Mouse (Mus musculus) lung, embryonic 15.5 days (tissue): ENCODE data around the gene Gfod1. TPM values are rescaled to one million over a fixed set of nuclear protein-coding genes. Genes with fewer than 3 reads are reported as not detected.

Experiments
- ATAC-seq: fragments of 200-750 bp; cut with Nextera tagmentation; 2 replicates; pipeline ENCODE4 v1.8.0; 2017; ENCODE audit warnings: moderate number of reproducible peaks, borderline replicate concordance; ENCODE audit not compliant: low FRiP score, low TSS enrichment; ENCODE audit errors: extremely low read depth
- H3K27ac ChIP-seq: fragments of 300-500 bp; sonication (generic); 2 replicates; pipeline ENCODE4 v1.5.1; 2015; ENCODE audit warnings: moderate library complexity, mild to moderate bottlenecking, inconsistent platforms
- H3K27me3 ChIP-seq: fragments of 300-500 bp; sonication (generic); 2 replicates; pipeline ENCODE4 v1.6.1; 2015; ENCODE audit warnings: inconsistent platforms
- H3K36me3 ChIP-seq: fragments of 300-500 bp; sonication (generic); 2 replicates; pipeline ENCODE4 v1.6.1; 2015; ENCODE audit warnings: inconsistent platforms
- H3K4me1 ChIP-seq: fragments of 300-500 bp; sonication (generic); 2 replicates; pipeline ENCODE4 v1.6.1; 2015; ENCODE audit warnings: inconsistent platforms
- H3K4me2 ChIP-seq: fragments of 300-500 bp; sonication (generic); 2 replicates; pipeline ENCODE4 v1.6.1; 2015; ENCODE audit warnings: inconsistent platforms, mild to moderate bottlenecking, moderate library complexity
- H3K4me3 ChIP-seq: fragments of 300-500 bp; sonication (generic); 2 replicates; pipeline ENCODE4 v1.5.1; 2015; ENCODE audit warnings: mild to moderate bottlenecking, inconsistent platforms
- H3K9ac ChIP-seq: fragments of 300-500 bp; sonication (generic); 2 replicates; pipeline ENCODE4 v1.6.1; 2015; ENCODE audit warnings: inconsistent platforms
- H3K9me3 ChIP-seq: fragments of 300-500 bp; sonication (generic); 2 replicates; pipeline ENCODE4 v1.6.1; 2016; ENCODE audit warnings: inconsistent platforms
- WGBS: fragments of 180-500 bp; shearing (Covaris S2); methylation state at CpG from one replicate; pipeline ENCODE4 v1.1.7; 2015; 5-methylcytosine and 5-hydroxymethylcytosine counted together
- polyA plus RNA-seq: library from polyadenylated mRNA; unstranded; fragments of >200 nt; fragmentation: Nextera tagmentation; extraction: Ambion mirVana; gene quantifications from 2 replicates; pipeline ENCODE4 v1.2.1, GENCODE M21; 2015

Gene Gfod1
- polyA plus RNA-seq, 1 experiment from 2014 or later, result 0.66 TPM

DNA sequence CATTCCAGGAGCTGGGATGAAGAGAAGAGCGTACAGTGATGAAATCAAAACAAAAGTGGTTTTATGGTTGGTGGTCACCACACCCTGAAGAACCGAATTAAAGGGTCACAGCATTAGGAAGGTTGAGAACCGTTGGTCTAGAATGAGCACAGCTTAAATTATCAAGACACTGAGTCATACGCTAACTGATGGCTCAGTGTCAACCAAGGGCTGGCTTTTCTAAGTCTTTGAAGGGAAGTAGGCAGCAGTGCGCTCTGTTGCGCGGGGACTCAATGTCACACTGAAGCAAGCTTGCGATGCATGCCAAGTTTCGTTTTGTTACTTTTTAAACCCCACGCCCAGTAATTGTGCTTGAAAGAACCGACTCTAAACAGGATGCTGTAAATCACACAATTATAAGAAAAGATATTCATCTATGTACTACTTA lies 64.2 kb downstream of the Gfod1 start:
- Histone ChIP-seq H3K4me1 (peaks cover 51% of the 10 kb centered on the region), H3K9ac (0 out of 2 replicates have a peak overlapping the region, but pooled peaks have one; percentile 1), H3K4me2 (no peak overlapping the region), H3K9me3 (no peaks in the 10 kb centered on the region), H3K4me3 (no peak overlapping the region), H3K27me3 (no peaks in the 10 kb centered on the region), H3K27ac (peak overlapping the region; percentile 38), H3K36me3 (no peaks in the 10 kb centered on the region)
- WGBS, result 57% methylated on average over 11 of the region's 11 CpGs
- no peak for ATAC-seq

DNA sequence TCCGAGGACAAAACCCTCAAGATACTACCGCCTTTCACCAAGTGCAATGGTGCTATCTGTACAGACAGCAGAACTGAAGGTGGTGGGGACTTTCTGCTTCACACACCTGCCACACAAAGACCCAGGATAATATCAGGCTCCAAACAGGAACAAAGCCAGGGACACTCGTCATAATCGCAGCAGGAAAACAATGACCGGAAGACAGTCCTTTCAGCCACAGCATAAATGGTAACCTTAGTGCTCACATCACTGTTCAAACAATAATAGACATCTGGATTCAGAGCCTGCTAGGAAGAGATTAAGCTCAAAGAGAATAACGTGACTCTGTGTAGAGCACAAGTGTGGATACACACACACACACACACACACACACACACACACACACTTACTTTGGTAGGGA lies 67.3 kb downstream of the Gfod1 start:
- WGBS, result 37% methylated on average over 6 of the region's 6 CpGs

DNA sequence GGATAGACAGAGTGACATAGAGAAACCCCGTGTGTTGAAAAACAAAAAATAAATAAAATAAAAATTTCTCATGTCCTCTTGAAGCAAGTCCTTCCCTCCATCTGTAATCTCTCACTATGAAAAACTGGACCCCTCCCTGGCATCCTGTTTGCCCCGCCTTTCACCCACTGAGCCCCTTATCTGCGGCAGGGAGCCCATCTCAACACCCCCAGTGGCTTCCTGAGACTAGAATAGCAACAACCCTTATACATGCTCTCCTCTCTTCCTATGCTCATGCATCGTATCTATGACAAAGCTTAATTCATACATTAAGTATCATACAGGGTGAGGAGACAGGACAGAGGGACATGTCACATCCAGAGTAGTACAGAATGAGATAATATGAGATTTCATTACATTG lies 68.0 kb downstream of the Gfod1 start:
- Histone ChIP-seq H3K27ac (peak overlapping the region; percentile 55), H3K9me3 (no peaks in the 10 kb centered on the region), H3K4me2 (no peak overlapping the region), H3K4me3 (no peak overlapping the region), H3K4me1 (peaks cover 59% of the 10 kb centered on the region), H3K9ac (no peak overlapping the region), H3K27me3 (no peaks in the 10 kb centered on the region), H3K36me3 (no peaks in the 10 kb centered on the region)
- 37% methylated on average over 4 of the region's 4 CpGs for WGBS
- no peak for ATAC-seq

More for the DNA sequence above, 67.3 kb downstream of the Gfod1 start:
- peaks cover 59% of the 10 kb centered on the region for H3K4me1 ChIP-seq
- no peak overlapping the region for H3K4me3 ChIP-seq
- no peaks in the 10 kb centered on the region for H3K27me3 ChIP-seq
- no peak overlapping the region for H3K4me2 ChIP-seq
- H3K9me3 ChIP-seq, result no peaks in the 10 kb centered on the region
- H3K27ac ChIP-seq, result peak overlapping the region; percentile 68
- no peak overlapping the region for H3K9ac ChIP-seq
- no peak for ATAC-seq
- H3K36me3 ChIP-seq, result no peaks in the 10 kb centered on the region

DNA sequence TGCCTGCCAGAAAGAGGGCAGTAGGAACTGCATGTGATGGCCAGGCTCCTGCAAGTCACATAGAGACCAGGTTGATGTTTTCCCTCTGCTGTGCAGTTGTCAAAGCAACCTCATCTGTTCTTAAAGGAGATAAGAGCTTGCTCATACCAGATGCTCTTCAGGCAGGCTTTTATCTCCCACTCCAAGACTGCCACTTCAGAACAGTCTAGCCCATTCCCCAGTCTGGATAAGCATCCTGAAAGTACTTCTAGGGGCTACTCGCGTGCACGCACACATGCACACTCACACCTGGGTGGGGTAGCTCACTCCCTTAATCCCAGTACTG lies 68.4 kb downstream of the Gfod1 start:
- Histone ChIP-seq H3K9me3 (no peaks in the 10 kb centered on the region), H3K36me3 (no peaks in the 10 kb centered on the region), H3K9ac (no peak overlapping the region), H3K4me3 (no peak overlapping the region), H3K4me2 (no peak overlapping the region), H3K4me1 (peaks cover 59% of the 10 kb centered on the region), H3K27me3 (no peaks in the 10 kb centered on the region), H3K27ac (peak overlapping the region; percentile 55)
- 37% methylated on average over 3 of the region's 3 CpGs for WGBS
- no peak for ATAC-seq

DNA sequence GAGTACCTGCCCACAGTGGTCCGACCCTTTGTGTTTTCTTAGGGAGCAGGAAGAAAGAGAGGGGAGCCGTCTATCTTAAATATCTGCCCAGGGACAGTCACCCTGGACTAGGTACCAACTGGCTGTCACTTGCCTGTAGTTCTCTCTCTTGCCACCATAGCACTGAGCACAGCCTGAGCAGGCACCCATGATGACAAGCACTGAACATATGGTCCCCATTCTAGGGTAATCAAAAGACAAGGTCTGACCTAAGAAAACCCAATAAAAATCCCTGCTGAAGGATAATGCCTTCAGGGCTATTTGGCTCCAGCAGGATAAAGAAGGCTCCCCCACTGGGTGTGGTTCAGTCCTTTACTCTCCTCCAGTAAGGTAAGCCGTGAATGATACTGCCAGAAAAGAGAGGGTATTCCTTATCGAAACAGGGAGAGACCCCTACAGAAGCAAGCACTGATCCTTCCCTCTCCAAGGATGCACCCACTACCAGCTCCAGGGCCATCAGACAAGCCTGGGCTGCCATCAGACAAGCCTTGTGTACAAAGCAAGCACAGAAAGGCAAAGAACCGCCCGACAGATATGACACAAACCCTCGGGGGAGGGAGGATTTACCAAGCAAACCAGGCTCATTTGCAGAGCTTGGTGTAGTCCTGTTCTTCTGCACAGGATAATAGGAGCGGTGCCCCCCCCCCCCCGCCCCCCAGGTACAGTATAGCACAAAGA lies 68.9 kb downstream of the Gfod1 start:
- Histone ChIP-seq H3K27me3 (no peaks in the 10 kb centered on the region), H3K4me3 (no peak overlapping the region), H3K9me3 (no peaks in the 10 kb centered on the region), H3K9ac (no peak overlapping the region), H3K36me3 (no peaks in the 10 kb centered on the region), H3K4me1 (peaks cover 60% of the 10 kb centered on the region), H3K27ac (peak overlapping the region; percentile 55; the same call in 1 of the 2 replicates), H3K4me2 (no peak overlapping the region)
- ATAC-seq, result no peak
- WGBS, result 38% methylated on average over 9 of the region's 9 CpGs

DNA sequence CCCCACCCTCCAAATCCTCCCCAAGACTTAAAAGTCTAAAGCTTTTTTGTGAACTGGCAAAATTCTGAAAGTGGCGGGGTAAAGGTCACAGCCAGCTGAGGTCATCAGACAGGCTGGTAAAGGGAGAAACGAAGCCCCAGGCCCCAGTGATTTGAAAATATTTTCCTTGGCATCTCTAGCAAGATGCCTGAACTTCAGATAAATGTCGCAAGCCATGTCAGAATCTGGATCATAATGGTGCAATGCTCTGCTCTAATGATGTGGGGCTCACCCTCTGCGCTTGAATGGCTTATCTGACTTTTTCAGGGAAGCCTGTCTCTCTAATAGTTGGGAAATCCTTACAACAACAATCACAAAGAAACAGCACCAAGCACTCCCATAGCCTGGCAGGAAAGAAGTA lies 70.6 kb downstream of the Gfod1 start:
- Histone ChIP-seq H3K36me3 (no peaks in the 10 kb centered on the region), H3K9me3 (no peaks in the 10 kb centered on the region), H3K27me3 (no peaks in the 10 kb centered on the region), H3K4me1 (peaks cover 66% of the 10 kb centered on the region), H3K4me2 (no peak overlapping the region), H3K27ac (peak overlapping the region; percentile 93), H3K9ac (no peak overlapping the region), H3K4me3 (no peak overlapping the region)
- WGBS, result 74% methylated on average over 4 of the region's 4 CpGs
- no peak for ATAC-seq

GRCm38 (mm10) chr13:43231965-43232860 lies 71.8 kb downstream of the Gfod1 start:
- 10% methylated on average over 13 of the region's 13 CpGs for WGBS
- ATAC-seq, result peak; percentile 78
- Histone ChIP-seq H3K27ac (peak overlapping the region; percentile 93), H3K4me1 (peaks cover 73% of the 10 kb centered on the region), H3K9ac (no peak overlapping the region; the same call in 1 of the 2 replicates), H3K4me2 (no peak overlapping the region), H3K9me3 (no peaks in the 10 kb centered on the region), H3K4me3 (no peak overlapping the region), H3K36me3 (no peaks in the 10 kb centered on the region), H3K27me3 (no peaks in the 10 kb centered on the region)

DNA sequence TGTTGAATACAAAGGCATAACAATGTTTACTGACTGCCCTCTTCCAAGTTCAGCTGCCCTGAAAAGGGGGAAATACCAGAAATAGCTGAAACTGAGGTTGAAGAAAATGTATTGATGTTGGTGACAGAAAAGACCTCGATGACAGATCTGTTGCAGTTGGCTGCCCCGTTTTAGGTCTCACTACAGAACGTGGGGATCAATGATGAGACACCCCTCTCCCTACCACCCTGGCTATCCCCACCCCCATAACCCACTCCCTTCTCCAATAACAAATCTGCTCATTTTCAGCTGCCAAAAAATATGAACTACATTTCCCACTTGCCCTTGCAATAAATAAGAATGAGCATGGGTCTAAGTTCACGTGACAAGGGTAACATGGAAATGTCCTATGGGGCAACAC lies 73.1 kb downstream of the Gfod1 start:
- Histone ChIP-seq H3K36me3 (no peaks in the 10 kb centered on the region), H3K9me3 (no peaks in the 10 kb centered on the region), H3K27ac (peak overlapping the region; percentile 93), H3K4me2 (no peak overlapping the region), H3K4me3 (no peak overlapping the region), H3K27me3 (no peaks in the 10 kb centered on the region), H3K4me1 (peaks cover 69% of the 10 kb centered on the region), H3K9ac (no peak overlapping the region)
- ATAC-seq, result 0 out of 2 replicates have a peak, but pooled peaks have one; percentile 25
- 23% methylated on average over 4 of the region's 4 CpGs for WGBS

GRCm38 (mm10) chr13:43230238-43230637 lies 73.7 kb downstream of the Gfod1 start:
- peaks cover 63% of the 10 kb centered on the region for H3K4me1 ChIP-seq
- H3K4me2 ChIP-seq, result no peak overlapping the region
- no peak overlapping the region for H3K9ac ChIP-seq
- H3K27ac ChIP-seq, result peak overlapping the region; percentile 93
- no peaks in the 10 kb centered on the region for H3K36me3 ChIP-seq
- ATAC-seq, result no peak
- H3K9me3 ChIP-seq, result no peaks in the 10 kb centered on the region
- no peak overlapping the region for H3K4me3 ChIP-seq
- H3K27me3 ChIP-seq, result no peaks in the 10 kb centered on the region
- WGBS, result 60% methylated on average over 6 of the region's 6 CpGs

DNA sequence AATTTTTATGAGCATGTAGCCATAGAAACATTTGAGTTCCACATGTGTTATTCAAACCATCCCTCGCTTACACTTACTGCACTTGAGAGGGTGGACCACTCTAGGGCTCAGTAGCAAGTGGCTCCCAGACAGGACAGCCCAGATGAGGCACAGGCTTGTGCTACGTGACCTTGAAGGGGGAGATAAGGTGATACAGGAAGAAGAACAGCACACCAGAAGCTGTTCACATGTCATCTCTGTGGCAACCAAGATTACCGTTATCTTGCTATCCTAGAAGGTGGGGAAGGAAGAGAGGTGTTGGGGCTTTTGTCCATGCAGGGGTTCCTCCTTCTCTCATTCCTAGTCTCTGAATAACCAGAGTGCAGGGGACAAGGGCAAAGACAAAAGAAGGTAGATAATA lies 74.2 kb downstream of the Gfod1 start:
- ATAC-seq, result no peak
- H3K27ac ChIP-seq, result peak overlapping the region; percentile 93

DNA sequence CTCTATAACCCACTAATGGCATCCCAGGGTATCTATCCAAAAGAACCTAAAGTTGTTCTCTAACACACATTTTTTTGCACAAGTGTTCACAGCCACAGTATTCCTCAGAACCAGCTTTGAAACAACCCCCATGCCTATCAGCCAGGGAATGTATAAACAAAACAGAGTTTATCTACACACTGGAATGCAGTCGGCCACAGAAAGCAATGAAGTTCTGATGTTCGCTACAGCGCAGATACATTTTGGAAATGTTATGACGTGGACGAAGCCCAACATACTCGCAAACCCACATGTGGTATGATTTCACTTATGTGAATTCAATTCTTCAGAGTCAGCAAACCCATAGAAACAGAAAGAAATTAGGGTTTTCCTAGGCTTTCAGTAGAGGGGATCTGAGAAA lies 75.8 kb downstream of the Gfod1 start:
- Histone ChIP-seq H3K4me2 (no peak overlapping the region), H3K4me3 (no peak overlapping the region), H3K9ac (no peak overlapping the region), H3K27me3 (no peaks in the 10 kb centered on the region), H3K4me1 (peaks cover 53% of the 10 kb centered on the region), H3K9me3 (no peaks in the 10 kb centered on the region), H3K27ac (peak overlapping the region; percentile 58), H3K36me3 (no peaks in the 10 kb centered on the region)
- ATAC-seq, result peak; percentile 24; the same call in 1 of the 2 replicates
- WGBS, result 29% methylated on average over 6 of the region's 6 CpGs

More for the DNA sequence above, 74.2 kb downstream of the Gfod1 start:
- H3K4me3 ChIP-seq, result no peak overlapping the region
- H3K4me1 ChIP-seq, result peaks cover 62% of the 10 kb centered on the region
- H3K27me3 ChIP-seq, result no peaks in the 10 kb centered on the region
- no peaks in the 10 kb centered on the region for H3K36me3 ChIP-seq
- WGBS, result 81% methylated on average over 3 of the region's 3 CpGs
- no peak overlapping the region for H3K9ac ChIP-seq
- no peaks in the 10 kb centered on the region for H3K9me3 ChIP-seq
- H3K4me2 ChIP-seq, result no peak overlapping the region

DNA sequence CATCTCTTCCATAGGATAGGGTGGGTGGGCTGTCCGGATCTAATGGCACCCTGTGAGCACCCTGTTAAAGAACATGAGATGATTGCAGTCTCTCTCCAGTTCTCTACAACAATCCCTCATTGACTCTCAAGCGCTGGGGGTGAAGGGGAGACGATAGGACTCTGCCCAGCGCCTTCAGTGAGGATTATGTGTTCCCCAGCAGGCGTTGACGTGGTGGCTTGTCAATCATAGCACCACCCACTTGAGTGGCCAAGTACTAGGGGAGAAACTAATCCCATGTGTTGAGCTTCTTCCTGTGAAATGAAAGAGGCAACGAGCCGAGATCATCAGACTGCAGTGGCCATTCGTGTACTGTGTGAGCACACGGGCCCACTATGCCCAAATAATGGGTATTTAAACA lies 77.9 kb downstream of the Gfod1 start:
- peaks cover 32% of the 10 kb centered on the region for H3K4me1 ChIP-seq
- H3K9ac ChIP-seq, result no peak overlapping the region
- no peaks in the 10 kb centered on the region for H3K36me3 ChIP-seq
- WGBS, result 72% methylated on average over 10 of the region's 10 CpGs
- ATAC-seq, result no peak
- H3K27me3 ChIP-seq, result no peaks in the 10 kb centered on the region
- H3K4me2 ChIP-seq, result no peak overlapping the region
- H3K4me3 ChIP-seq, result no peak overlapping the region
- H3K27ac ChIP-seq, result no peak overlapping the region
- no peaks in the 10 kb centered on the region for H3K9me3 ChIP-seq
